Mouse (Mus musculus) cerebellum, adult 11-12 months (tissue): ENCODE measurements around the gene Rsph1.
A peak's percentile ranks its signal among the peaks of the same experiment; 100 is the strongest.

ENCODE experiments used
- DNase-seq: peaks from one replicate; pipeline ENCODE4 v3.0.0; 2022

Rsph1 gene

DNA sequence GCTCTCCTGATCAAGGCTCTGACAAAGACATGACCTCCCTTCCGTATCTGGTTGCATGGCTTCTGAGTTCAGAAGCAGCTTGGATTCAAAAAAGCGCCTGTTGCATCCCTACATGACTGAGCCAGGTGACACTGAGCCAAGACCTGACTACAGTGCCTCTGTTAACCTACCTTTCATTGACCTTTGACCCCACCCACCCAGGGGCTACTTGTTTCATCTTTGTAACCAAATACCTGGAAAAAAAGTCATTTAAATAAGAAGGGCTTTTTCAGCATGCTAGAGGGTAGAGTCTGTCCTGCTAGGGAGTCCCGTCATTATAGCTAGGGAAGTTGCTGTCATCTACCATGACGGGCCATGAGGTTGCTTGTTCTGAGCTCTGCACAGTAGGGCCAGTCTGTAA, 26.2 kb upstream of the Rsph1 start:
- DNase-seq: no peak

DNA sequence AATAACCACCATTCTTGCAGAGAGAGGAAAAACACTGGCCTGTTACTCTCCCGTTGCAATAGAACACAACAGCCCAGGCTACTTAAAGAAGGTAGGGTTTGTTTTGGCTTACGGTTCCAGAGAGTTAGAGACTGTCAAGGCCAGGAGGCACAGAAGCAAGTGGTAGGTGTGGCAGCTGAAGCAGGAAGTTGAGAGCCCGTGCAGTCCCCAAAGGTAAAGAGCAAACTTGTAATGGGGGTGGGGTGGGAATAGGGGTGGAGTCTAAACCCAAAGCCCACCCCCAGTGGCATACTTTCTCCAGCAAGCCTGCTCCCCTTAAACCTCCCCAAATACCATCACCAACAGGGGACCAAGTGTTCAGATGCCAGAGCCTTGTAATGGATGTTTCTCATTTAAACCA, 23.6 kb upstream of the Rsph1 start:
- DNase-seq: no peak

DNA sequence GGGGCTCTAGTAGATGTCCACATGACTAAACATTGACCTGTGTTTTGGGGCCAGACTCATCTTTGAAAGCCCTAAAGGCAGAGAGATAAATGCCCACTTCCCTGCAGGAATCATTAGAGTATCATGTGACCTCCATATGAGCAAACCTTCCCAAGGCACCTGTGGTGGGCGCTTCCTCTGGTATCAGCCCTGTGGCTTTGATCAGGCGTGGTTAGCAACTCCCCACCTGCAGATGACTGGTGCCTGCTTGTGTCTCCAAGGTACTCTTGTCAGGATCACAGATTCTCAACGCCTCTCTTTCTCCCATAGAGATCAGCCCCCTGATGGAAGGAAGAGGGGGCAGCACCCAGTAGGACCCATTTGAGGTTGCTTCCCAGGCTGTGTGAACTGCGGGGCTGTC, 22.8 kb upstream of the Rsph1 start:
- no peak for DNase-seq

DNA sequence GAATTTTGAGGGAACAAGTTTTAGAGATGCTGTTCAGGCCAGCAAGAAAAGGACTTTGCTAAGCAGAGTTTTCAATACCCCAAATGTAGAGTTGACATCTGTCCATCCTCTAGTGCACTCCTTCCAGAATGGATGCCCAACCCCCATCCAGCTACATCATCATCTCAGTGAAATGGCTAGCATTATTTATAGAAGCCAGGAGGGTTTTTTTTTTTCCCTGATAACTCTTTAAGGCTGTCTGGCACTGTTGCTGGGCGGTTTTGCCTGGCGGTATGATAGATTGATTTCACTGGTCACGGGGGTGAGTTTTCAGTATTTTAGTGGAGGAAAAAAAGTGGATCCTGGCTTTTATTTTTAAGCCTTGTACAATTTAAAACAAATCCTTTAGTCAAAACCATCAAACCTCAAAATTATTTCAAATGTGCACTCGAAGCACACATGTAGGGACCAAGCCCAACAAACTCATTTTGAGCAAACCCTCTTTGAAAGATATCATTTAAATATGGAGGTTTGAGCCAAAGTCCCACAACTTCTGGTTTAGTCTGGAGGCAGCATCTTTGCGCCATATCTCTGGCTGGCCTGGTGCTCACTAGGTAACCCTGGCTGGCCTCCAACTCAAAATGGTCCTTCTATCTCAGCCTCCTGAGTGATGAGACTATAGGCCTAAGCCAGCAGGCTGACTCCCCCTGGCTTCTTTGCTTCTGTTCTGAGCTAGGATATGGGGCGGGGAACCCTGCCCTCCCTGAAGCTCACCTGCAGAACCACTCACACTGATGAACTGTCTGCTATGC, 21.4 kb upstream of the Rsph1 start:
- no peak for DNase-seq

DNA sequence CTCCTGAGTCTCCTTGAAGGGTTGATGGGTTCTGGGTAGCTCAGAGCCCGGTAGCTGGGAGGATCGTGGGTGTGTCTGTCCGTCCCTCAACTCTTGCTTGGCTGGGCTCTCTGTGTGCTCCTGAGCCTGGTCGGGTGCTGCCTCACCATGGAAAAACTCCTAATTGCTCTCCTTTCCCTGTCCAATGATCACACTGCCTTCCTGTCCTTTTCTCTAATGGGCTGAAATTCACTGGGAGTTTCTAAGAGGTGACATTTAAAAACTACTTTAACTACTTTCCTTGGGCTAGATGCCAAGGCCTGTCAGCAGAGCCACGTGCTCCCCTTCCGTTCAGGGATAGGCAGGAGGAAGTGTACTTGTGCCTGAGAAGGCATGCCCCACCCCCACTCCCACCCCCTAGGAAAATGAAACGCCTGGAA, 20.3 kb upstream of the Rsph1 start:
- no peak for DNase-seq

DNA sequence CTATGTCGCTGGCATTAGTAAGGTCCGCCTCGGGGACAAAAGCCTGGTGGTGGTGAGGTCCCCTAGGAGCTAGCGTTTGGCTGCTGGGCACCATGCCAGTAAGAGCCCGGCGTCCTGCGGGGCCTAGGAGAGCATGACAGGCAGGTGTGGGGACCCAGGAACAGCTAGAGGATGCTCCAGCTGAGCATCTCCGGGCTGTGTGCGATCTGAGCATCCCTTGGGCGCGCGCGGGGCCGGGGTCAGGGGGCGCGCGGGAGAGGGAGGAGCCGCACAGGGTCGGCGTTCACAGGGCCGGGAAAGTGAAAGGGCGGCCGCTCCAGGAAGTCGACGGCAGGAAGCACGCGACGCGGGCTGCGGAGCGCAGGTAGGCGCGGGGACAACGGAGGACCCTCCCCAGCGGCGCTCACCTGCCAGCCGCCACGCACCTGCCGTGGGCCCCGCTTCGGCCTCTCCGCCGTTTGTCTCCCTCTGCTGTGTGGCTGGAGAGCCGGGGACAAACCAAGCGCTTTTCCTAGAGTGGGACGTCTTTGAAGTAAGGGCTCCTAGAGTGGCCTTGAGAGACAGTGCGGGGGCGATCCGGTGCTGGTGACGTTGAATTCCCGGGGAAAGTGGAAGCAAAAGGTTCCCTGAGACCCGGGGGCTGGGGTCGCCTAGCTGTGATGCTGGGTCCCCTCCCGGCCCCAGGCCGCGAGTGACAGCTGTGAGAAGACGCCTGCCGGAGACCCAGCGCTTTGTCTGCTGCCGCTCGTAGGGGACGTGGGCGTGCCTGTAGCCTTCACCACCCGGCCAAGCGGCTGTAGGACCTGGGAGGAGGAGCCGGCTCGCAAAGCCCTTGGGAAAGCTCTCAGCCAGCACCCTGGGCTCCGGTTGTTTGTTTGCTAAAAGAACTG, 19.0 kb upstream of the Rsph1 start:
- DNase-seq: peak; percentile 53

DNA sequence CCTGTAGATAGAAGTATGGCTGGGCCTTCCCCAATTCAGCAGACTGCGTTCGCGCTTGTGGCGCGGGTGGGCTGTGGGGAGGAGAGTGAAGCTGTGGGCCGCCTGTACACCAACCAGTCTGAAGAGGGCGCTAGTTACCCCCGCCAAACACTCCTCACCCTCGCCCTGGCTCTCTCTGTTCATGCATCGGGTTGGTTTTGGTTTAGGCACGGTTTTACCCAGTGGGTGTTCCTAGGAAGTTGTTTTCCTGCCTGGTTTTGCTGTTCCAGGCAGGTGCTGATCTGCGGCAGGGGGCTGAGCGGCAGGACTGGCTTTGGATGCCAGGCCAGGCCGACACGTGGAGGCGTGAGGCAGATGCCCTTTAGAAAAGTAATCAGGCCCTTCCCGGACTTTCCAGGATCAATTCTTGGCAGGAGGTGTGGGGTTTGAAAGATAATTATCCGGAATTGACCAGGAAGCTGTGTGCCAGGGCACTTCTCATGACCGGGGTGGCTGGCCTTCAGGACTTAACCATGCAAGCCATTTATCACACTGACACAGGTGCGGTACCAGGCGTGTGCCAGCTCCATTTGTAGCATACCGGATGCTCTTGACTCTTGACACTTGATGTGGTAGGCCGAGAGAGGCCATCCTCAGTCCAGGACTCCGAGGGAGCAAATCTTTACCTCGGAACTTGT, 18.2 kb upstream of the Rsph1 start:
- DNase-seq: no peak

DNA sequence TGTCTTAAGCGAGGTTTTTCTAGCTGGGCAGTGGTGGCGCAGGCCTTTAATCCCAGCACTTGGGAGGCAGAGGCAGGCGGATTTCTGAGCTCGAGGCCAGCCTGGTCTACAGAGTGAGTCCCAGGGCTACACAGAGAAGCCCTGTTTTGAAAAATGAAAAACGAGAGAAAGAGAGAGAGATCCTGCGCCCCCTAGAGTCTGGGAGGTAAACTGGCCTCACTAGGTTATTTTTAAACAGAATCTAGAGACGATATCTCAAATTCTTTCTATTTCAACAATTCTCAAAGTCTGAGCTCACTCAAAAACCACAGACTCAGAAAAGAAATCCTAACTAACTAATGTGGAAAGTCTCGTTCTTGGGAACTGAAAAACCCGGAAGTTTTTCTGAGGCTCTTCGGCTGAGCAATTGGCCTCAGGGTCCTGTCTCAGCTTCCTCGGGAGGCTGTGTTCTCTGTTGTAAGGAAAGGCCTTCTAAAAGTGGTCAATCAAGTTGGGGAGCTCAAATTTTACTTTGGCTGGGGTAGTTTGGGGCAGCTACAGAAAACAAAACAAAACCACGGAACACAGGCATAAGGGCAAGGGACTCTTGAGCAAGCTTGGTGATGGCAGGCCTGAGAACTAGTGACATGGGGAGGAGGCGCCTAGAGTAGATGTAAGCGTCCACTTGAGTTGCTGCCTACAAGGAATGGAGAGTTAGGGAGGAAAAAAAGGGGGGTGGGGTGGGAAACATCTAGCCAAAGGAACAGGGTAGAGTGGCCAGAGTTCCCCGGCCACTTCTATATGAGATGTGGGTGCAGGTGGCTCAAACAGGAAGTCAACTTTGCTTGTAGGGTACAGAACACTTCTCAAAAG, 17.4 kb upstream of the Rsph1 start:
- DNase-seq: no peak

DNA sequence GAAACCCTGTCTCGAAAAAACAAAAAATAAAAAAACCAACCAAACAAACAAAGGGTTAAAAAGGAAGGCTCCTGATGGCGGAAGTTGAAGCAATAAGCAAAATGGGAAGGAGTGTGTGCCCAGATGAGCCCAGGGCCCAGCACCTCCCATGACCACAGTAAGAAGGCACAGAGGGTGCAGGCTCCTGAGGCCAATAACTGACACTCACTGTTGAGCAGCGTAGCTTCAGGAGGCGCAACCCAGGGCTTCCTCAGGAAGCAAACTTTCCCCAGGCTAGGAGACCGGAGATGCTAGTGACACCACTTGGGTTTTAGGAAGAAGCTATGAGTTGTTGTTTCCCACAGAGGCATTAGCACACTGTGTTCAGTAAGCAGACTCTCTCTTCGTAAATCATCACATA, 13.7 kb upstream of the Rsph1 start:
- DNase-seq: no peak

DNA sequence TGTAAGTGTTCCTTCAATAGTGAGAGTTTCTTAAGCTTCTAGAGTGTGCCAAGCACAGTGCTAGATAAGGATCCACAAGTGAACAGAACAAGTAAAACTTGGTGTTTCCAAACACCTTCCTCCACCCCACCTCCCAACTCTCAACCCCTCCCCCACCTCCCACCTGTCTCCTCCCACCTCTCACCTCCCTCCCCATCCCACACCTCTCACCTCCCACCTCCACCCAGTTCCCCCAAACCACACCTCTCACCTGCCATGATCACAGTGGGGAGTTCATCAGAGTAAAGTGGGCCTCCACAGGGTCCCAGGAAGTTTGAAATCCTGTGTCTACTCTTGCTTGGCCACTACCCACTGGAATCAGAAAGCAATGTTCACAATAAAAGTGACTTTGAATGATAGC, 13.1 kb upstream of the Rsph1 start:
- no peak for DNase-seq

DNA sequence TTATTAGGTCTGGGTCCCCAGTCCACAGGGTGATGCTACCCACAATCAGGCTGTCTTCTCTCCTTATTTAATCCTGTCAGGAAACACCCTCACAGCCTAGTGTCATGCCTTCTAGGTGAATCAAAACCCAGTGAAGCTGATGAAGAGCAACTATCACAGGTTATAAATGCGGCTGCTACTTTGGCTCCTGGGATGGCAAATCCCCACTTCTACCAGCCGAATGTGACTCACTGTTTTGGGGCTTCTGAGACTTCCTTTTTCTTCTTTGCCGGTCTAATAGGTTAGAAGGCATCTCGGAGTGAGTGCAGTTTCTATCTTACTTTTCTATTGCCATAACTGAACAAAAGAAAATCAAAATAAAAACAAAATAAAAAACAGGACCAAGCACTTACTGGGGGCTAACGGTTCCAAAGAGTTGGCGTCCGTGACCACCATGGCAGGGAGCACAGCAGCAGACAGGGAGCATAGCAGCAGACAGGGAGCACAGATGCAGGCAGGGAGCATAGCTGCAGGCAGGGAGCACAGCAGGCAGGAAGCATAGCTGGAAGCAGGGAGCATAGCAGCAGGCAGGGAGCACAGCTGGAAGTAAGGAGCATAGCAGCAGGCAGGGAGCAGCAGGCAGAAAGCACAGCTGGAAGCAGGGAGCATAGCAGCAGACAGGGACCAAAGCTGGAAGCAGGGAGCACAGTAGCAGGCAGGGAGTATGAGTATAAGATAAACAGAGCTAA, 12.0 kb upstream of the Rsph1 start:
- no peak for DNase-seq

DNA sequence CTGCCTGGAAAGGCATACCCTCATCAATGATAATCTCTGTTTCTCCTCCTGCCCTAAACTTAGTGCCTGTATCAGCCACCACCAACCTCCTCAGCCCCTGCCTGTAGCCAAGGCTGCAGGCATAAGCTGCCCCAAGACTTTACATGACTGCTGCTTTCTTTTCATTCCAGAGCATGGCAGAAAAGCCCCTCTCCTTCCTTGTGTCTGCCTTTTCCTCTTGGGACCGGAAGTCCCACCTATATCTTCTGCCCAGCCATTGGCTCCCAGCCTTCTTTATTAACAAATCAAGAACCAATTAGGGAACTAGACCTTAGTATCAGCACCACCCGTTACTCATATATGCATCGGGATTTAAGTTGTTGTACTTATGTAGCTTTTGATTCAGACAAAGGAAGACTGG, 10.0 kb upstream of the Rsph1 start:
- no peak for DNase-seq

DNA sequence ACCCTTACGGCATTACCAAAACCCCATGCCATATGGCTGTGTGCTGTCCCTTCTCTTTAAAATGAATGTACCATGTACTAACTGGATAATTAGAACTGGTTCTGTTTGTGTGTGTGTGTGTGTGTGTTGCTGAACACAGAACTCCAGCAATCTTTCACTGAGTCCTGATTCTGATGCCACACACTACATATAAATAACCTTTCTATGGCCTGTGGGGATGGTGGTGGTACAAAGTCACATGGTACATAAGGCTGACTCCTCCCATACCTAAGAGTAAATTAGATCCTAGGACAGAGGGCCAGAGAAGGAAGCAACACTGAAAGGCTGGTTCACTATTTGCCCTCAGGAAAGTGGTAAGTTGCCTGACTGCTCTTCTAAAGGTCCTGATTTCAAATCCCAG, 9.3 kb upstream of the Rsph1 start, which contains the start of gene Slc37a1:
Slc37a1 (plus strand) TSS at position 301 of the 400 bp plus-strand sequence.
- no peak for DNase-seq

DNA sequence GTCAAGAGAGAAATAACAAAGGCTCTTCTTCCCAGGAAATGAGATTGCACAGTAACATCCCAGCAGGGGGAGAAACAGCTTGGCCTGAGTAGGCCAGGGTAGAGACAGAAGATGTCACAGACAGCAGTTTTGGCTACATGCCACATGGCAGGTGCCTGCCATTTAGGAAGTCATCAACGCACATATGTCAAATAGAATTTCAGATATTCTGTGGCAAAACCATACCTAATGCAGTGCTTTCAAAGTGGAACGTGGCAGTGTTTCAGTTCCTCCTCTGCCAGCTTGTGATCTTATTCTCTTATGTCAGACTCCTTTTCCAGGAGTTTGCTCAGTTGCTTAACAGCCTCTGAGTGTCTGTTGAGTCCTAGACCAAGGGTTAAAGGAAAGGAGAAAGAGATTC, 8.7 kb upstream of the Rsph1 start:
- DNase-seq: no peak

DNA sequence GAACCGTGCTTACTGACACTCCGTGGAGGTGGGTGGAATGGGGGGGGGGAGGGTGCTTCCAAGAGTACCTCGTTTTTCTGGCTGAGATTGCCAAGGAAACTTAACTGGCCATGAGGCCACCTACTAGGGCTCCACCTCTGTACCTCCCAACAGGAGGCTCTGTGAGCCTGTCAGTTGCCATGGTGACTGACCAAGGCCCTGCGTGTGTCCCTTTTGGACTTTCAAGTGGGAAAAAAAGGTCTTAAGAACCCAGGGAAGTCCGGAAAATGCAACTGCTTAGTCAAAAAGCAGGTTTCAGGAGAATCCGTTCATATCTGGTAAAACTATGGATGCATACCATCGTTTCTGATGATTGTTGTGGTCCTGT, 5.5 kb upstream of the Rsph1 start:
- no peak for DNase-seq

DNA sequence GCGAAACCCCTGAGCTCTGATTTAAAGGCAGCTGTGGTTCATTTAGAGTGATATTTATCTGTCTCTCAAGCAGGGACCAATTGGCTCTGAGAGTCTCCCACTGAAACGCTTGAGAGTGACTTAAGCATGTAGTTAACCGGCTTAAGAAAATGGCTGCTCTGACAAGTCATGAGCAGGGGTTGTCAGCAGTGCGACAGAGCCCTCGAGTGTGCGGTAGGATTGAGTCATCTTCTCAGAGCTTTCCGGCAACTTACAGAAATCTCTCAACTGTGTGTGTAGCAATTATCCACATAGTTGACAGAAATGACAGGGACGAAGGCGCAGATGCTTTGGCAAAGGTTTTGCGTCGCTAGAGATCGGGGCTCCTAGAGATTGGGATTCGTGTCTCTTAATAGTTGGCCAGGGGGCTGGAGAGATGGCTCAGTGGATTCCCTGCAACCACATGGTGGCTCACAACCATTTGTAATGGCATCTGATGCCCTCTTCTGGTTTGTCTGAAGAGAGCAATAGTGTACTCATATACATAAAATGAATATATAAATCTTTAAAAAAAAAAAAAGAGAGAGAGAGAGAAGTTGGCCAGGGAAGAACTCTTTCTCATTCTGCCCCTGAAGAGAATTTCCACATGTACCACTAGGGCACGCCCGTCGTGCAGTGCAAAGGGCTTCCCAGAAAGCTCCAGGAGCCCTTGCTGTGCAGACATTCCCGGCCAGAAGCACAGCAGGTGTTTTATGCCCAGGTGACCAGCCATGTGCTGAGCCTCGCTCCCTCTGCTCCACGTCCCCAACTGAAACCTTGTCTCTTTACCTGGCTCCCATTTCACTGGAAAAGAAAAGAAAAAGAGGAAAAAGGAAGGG, 4.9 kb upstream of the Rsph1 start:
- DNase-seq: no peak

DNA sequence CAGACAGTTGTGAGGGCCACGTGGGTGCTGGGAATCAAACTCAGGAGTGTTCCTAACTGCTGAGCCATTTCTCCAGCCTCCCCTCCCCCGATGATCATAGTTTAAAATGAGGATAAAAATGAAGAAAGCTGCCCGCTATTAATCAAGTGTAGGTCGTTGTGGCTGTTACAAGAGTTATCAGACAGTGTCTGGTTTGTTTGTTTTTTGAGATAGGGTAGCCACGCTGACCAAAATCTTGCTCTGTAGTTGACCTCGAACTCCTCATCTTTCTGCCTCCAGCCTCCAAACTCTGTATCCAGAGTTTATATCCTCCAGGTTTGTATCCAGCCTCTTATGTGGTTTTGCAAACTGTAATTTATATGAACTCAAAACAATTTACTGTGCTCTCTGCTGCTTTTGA, 3.1 kb upstream of the Rsph1 start:
- DNase-seq: no peak

DNA sequence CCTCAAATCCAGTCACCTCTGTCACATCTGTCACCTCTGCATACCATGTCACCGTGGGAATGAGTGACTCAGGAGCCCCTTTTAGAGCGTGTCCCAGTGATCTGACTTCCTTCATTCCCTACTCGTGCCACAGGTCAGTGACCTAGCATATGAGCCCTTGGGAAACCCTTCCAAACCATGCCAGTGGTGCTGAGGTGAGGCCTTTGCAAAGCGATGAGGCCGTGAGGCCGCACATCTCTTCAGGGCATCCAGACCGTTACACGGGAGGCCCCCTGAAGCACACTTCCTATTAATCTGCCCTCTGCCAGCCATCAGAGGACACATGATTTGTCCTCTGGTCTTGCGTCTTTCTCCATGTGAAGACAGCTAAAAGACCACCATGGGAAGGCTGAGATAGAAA, 2.4 kb upstream of the Rsph1 start:
- DNase-seq: no peak

DNA sequence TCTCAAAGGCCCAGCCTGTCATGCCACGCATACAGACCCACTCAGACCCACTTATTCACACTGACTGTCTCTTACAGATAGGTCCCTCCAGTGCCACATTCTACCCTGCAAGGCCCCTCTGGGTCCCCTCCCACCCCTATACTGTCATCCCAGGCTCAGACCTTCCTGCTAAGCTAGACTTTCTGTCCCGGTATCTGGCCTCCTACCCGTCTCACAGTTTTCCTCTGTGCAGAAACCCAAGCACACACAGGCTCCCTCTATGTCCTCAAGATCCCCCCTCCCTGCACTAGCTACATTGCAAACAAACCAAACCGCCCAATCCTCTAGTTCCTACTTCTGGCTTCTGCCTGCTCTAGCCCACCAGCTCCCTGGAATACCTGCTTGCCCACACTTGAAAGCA, 748 bp upstream of the Rsph1 start:
- no peak for DNase-seq

DNA sequence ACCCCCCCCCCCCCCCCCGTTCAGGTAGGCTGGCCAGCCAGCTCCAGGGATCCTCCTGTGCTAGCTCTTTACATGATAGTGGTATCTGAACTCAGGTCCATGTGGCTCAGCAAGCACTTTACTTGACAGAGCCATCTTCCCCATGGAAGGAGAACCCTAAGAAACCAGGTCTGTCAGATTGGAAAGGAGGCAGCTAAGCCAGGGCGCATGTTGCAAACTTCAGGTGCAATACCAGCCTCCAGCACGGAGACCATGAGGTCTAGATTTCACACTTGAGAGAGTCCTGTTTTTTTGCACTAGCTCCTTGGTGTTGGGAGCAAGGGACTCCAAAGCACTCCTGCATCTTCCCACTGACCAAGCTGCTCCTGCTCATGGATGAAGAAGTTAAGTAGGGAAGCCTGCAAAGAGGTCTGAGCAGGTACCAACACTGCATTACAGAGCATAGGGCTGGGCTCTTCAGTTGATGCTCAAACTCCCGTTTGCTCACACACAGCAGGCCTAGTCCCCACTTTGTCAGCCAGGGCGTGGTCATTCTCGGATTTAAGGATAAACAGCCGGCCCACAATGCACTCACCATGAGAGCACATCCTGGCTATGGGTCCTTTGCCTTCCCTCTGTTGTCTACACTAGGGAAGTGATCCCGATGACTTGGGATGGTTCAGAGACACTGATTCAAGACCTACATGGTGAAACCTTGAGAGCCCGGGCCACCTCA, 819 bp downstream of the Rsph1 start:
- no peak for DNase-seq
